Mouse (Mus musculus) layer of hippocampus, adult 2 months (tissue): ENCODE results near the gene Lancl2. TPM values are rescaled to one million over a fixed set of nuclear protein-coding genes. Genes with fewer than 3 reads are reported as not detected.

ENCODE experiments used
- DNase-seq, 2 experiments: peaks; one replicate each; pipeline ENCODE4 v3.0.0; 2022; ENCODE audit warnings: low spot score in 2 of 2
- H3K27ac ChIP-seq: fragments of 200-600 bp; 2 replicates; pipeline ENCODE4 v1.8.1; 2022
- H3K4me3 ChIP-seq: fragments of 200-600 bp; 2 replicates; pipeline ENCODE4 v1.8.1; 2022; ENCODE audit warnings: mild to moderate bottlenecking
- CTCF ChIP-seq: fragments of 200-600 bp; conservative IDR thresholded peaks from 2 replicates; pipeline ENCODE4 v1.8.1; 2022; ENCODE audit warnings: antibody characterized with exemption, mild to moderate bottlenecking, moderate library complexity
- total RNA-seq, 2 experiments: library from RNA; stranded (reverse); gene quantifications; 2 replicates each; pipeline ENCODE4 v1.2.3; 2021

Lancl2 gene
- total RNA-seq, 2 experiments from 2014 or later, result 78.7 to 85.7 TPM

- DNase-seq, result no peak
- no peak overlapping the region for H3K27ac ChIP-seq
- no peak for TF ChIP-seq CTCF
- no peak overlapping the region for H3K4me3 ChIP-seq
These were observed 41.8 kb downstream of the Lancl2 start for GRCm38 (mm10) chr6:57744123-57744522.

- DNase-seq, result no peak
- no peak overlapping the region for H3K27ac ChIP-seq
- H3K4me3 ChIP-seq, result no peak overlapping the region
- TF ChIP-seq CTCF, result no peak
These were observed 42.8 kb downstream of the Lancl2 start for GRCm38 (mm10) chr6:57744974-57745747.

GRCm38 (mm10) chr6:57745748-57746129 is 43.4 kb downstream of the Lancl2 start:
- Histone ChIP-seq H3K4me3 (no peak overlapping the region), H3K27ac (no peak overlapping the region)
- no peak for DNase-seq
- no peak for TF ChIP-seq CTCF

- no peak overlapping the region for H3K4me3 ChIP-seq
- H3K27ac ChIP-seq, result no peak overlapping the region
- TF ChIP-seq CTCF, result no peak
- no peak for DNase-seq
These were observed 51.8 kb downstream of the Lancl2 start for GRCm38 (mm10) chr6:57753962-57754759.

DNA sequence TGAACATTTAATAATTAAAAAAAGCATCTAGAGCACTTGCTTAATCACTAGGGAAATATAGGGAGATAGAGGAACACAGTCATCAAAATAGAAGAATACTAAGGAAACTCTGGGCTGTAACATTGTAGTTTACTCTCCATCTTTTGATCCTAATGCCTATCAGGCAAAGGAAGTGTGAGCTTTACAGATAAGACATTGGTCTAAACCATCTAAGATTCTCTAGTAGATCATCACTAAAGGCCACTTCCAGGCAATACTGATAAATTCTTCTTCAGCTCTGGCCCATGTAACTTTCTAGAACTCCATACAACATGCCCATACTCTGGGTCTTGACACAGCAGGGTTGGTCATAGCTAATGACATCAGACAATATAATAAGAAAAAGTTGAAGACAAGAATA is 60.7 kb downstream of the Lancl2 start:
- Histone ChIP-seq H3K4me3 (no peak overlapping the region), H3K27ac (no peak overlapping the region)
- TF ChIP-seq CTCF, result no peak
- DNase-seq, result no peak

- H3K4me3 ChIP-seq, result no peak overlapping the region
- no peak for TF ChIP-seq CTCF
These were observed 62.9 kb downstream of the Lancl2 start for GRCm38 (mm10) chr6:57765095-57765878.

DNA sequence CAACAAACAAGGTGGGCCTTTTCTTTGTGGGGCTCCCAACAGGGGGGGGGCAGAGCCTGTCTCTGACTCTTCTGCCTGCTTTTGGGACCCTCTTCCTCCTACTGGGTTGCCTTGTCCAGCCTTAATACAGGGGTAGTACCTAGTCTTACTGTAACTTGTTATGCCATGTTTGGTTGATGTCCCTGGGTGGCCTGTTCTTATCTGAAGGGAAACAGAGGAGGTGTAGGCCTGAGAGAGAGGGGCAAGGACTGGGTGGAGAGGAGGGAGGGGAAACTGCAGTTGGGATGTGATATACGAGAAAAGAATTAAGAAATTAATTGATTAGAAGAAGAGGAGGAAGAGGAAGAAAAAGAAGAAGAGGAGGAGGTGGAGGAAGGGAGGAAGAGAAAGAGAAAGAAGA is 63.9 kb downstream of the Lancl2 start:
- DNase-seq, result no peak
- H3K4me3 ChIP-seq, result no peak overlapping the region
- H3K27ac ChIP-seq, result no peak overlapping the region
- no peak for TF ChIP-seq CTCF

More at GRCm38 (mm10) chr6:57765095-57765878, 62.9 kb downstream of the Lancl2 start:
- no peak for DNase-seq
- H3K27ac ChIP-seq, result no peak overlapping the region

- no peak for TF ChIP-seq CTCF
- Histone ChIP-seq H3K27ac (no peak overlapping the region), H3K4me3 (no peak overlapping the region)
- DNase-seq, result no peak
These were observed 65.0 kb downstream of the Lancl2 start for GRCm38 (mm10) chr6:57767112-57767868.

GRCm38 (mm10) chr6:57768948-57769525 is 66.7 kb downstream of the Lancl2 start:
- Histone ChIP-seq H3K4me3 (no peak overlapping the region), H3K27ac (no peak overlapping the region)
- DNase-seq, result no peak
- no peak for TF ChIP-seq CTCF

DNA sequence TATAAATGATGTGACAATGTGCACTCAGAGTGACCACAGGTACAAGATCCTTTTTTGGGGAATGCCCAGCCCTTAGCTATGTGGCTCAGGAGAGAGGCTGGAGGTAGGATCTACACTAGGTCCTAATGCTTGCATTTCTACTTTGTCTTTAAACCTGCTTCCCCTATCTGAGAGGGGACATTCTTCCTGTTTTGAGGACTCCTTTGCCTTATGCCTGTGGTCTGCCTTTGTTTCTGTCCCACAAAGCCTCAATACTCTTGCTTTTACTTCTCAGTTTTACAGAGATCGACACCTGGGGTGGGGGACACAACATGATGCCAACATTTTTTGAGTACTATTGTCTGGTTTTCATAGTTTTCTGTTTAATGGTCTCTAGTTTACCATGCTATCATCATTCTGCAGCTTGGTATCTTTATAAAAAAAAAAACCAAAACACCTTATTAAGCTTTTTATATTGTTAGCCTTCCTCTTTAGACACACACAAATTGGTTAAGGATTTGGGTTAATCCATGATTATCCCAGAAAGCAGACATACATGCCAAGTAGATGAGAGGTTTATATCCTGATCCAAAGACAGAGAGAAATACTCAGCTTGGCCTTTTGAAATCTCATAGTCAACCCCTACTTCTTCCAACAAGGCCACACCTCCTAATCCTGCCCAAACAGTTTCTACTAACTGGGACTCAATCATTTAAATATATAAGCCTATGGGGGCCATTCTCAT is 68.3 kb downstream of the Lancl2 start:
- no peak for TF ChIP-seq CTCF
- DNase-seq, result no peak
- H3K27ac ChIP-seq, result no peak overlapping the region
- no peak overlapping the region for H3K4me3 ChIP-seq

- Histone ChIP-seq H3K27ac (no peak overlapping the region), H3K4me3 (no peak overlapping the region)
These were observed 71.5 kb downstream of the Lancl2 start for GRCm38 (mm10) chr6:57773792-57774191.

More at GRCm38 (mm10) chr6:57773792-57774191, 71.5 kb downstream of the Lancl2 start:
- DNase-seq, result no peak
- no peak for TF ChIP-seq CTCF
